Mouse (Mus musculus) olfactory bulb, adult 2 months (tissue): ENCODE data around the gene Wdsub1. TPM values are rescaled to one million over a fixed set of nuclear protein-coding genes. Genes with fewer than 3 reads are reported as not detected.

ENCODE experiments used
- H3K27ac ChIP-seq: fragments of 200-500 bp; 2 replicates; pipeline ENCODE4 v1.5.1; 2012; ENCODE audit warnings: low read depth, low read length; ENCODE audit not compliant: insufficient read depth
- H3K4me1 ChIP-seq: fragments of 200-500 bp; 2 replicates; pipeline ENCODE4 v1.6.1; 2012; ENCODE audit warnings: low read length; ENCODE audit not compliant: control insufficient read depth, insufficient read depth
- H3K4me3 ChIP-seq: fragments of 200-500 bp; 2 replicates; pipeline ENCODE4 v1.5.1; 2012; ENCODE audit warnings: mild to moderate bottlenecking, low read depth, low read length, moderate library complexity; ENCODE audit not compliant: insufficient read depth
- CTCF ChIP-seq: fragments of 200-500 bp; IDR thresholded peaks from 2 replicates; pipeline ENCODE4 v1.5.1; 2012; ENCODE audit warnings: low read depth, mild to moderate bottlenecking, low read length, moderate library complexity; ENCODE audit not compliant: insufficient read depth
- POLR2A ChIP-seq: fragments of 200-500 bp; IDR thresholded peaks from 2 replicates; pipeline ENCODE4 v1.6.1; 2012; ENCODE audit warnings: mild to moderate bottlenecking, low read depth, low read length, moderate library complexity; ENCODE audit not compliant: insufficient read depth
- WGBS: fragments of 180-500 bp; shearing (Covaris S2); methylation state at CpG from one replicate; pipeline ENCODE4 v1.1.7; 2018; 5-methylcytosine and 5-hydroxymethylcytosine counted together
- polyA plus RNA-seq: library from polyadenylated mRNA; stranded (reverse); fragments of >200 nt; gene quantifications from 2 replicates; pipeline ENCODE4 v1.2.4, GENCODE M21; 2012; ENCODE audit warnings: low replicate concordance; ENCODE audit not compliant: missing spikeins, insufficient read depth, insufficient read length

Wdsub1 gene
- polyA plus RNA-seq, 1 experiment, result not detected

DNA sequence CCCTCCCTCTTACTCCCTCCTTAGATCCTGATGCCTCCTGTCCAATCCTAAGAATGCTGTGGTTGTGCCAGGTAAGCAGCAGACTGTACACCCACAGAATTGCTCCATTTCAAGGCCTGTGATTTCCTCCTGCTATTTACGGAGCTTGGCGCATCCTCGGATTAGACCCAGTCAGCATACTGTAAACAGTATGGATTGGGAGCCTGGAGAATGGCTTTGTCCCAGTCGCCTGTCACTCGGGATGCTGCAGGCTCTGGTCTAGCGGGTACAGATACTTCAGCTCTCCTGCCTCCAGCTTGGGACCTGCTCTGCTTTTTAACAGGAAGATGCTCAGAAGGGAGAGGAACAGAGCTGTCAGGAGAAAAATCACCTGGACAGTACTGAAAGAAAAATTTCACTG, 63.0 kb downstream of the Wdsub1 start:
- 82% methylated on average over 6 of the region's 6 CpGs for WGBS
- Histone ChIP-seq H3K4me1 (peaks cover 8% of the 10 kb centered on the region; the same call in 1 of the 2 replicates), H3K27ac (no peak overlapping the region), H3K4me3 (no peak overlapping the region)
- TF ChIP-seq CTCF (no peak), POLR2A (no peak)

DNA sequence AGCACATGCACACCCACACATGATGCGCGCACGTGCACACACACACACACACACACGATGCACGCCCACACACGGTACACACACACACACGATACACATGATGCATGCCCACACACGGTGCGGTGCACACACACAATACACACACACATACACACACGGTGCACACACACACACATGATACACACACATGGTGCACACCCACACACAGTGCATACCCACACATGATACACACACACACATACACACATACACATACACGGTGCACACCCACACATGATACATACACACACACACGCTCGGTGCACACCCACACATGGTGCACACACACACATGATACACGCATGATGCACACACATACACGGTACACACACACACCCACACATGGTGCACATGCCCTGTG, 63.7 kb downstream of the Wdsub1 start:
- 97% methylated on average over 15 of the region's 15 CpGs for WGBS
- Histone ChIP-seq H3K4me1 (peaks cover 3% of the 10 kb centered on the region; the same call in 1 of the 2 replicates), H3K4me3 (no peak overlapping the region), H3K27ac (no peak overlapping the region)
- TF ChIP-seq POLR2A, result no peak
- TF ChIP-seq CTCF, result no peak

DNA sequence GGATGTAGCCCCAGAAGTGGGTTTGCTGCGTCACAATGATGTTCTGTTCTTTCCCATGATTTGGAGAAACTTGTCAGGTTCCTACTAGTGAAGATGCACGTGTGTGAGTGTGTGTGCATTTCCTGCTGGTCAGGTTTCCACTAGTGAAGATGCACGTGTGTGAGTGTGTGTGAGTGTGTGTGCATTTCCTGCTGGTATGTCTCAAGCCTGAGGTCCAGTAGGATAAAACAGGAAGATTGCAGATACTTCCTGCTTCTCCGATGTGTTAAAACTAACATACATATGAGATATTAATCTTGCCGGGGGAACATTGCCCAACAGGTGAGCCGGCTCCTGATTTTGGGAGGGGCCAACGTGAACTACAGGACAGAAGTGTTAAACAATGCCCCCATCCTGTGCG, 67.4 kb downstream of the Wdsub1 start:
- Histone ChIP-seq H3K27ac (no peak overlapping the region), H3K4me1 (peaks cover 8% of the 10 kb centered on the region), H3K4me3 (no peak overlapping the region)
- 95% methylated on average over 8 of the region's 8 CpGs for WGBS
- no peak for TF ChIP-seq POLR2A
- no peak for TF ChIP-seq CTCF

DNA sequence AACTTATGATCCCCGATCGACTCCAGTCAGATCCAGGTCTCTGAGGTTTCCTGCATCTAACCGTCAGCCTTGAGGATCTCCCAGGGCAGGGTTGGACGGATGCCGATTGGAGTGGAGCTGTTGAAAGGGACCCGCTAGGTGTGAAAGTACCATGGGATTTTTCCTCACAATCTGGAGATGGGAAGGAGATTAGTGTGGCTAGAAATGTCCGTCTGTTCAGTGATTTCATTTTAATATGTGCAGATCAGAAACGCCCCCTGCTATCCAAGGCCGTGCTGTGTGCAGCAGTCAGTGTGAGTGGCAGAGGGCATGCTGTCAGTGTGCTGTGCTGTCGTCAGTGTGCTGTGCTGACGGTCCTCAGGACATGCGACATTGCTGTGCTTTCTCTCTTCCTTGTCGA, 68.9 kb downstream of the Wdsub1 start:
- H3K27ac ChIP-seq, result no peak overlapping the region
- WGBS, result 93% methylated on average over 13 of the region's 13 CpGs
- TF ChIP-seq POLR2A, result no peak
- no peak for TF ChIP-seq CTCF
- H3K4me3 ChIP-seq, result no peak overlapping the region
- H3K4me1 ChIP-seq, result peaks cover 9% of the 10 kb centered on the region

DNA sequence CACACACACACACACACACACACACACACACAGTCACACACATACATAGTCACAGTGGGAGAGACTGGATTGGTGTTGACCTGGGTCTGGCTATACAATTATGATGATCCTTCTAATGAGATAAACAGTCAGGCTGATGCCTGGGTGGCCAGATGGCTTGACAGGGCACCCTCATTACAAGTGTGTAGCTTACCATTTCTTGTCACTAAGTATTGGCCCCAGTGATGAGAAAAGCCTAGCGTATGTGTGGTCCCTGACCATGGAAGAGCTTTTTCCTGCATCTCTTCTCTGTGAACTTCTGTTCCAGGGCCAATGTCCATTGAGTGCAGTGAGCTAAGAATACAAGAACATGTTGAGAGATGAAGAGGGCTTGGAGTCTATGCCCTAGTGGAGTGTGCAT, 69.8 kb downstream of the Wdsub1 start:
- H3K4me3 ChIP-seq, result no peak overlapping the region
- TF ChIP-seq CTCF (no peak), POLR2A (no peak)
- H3K4me1 ChIP-seq, result peaks cover 9% of the 10 kb centered on the region
- WGBS, result 92% methylated on average over 1 of the region's 1 CpGs
- H3K27ac ChIP-seq, result no peak overlapping the region

DNA sequence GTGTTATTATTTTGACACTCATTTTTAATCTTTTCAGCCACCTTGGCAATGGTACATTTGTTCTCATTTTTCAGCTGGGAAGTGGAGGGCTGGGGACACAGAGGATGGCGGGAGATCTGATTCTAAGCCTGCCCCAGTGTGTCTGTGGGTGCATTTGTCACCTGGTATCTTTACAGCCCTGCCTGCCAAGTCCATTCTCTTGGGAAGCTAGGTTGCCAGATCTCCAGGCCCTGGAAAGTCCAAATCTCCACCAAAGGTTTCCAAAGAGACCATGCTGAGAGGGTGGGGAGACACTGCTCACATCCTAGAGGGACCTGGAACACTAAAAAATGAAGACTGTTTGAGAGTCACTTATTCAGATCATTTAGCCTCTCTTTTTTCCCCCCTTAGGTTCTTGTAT, 71.1 kb downstream of the Wdsub1 start:
- H3K4me3 ChIP-seq, result no peak overlapping the region
- H3K4me1 ChIP-seq, result peaks cover 9% of the 10 kb centered on the region
- no peak overlapping the region for H3K27ac ChIP-seq
- 73% methylated on average over 1 of the region's 1 CpGs for WGBS
- TF ChIP-seq CTCF (no peak), POLR2A (no peak)

DNA sequence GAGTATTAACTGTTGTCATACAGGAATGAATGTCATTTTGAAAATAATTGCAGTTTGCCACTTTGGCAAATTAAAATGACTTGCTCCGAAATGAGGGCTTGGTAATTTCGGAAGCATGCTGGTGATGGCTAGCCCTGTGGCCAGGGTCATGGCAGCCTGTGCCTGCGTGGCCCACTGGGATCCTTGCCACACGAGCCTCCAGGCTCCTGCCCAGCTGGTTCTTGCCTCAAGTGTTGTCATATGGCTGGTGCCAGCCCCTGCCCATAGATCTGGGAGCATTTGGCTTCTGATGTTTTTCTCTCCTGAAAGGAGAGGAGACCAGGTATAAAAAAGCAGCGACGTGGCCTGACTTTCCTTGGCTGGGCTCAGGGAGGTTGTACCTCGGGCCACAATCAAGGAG, 72.4 kb downstream of the Wdsub1 start:
- no peak overlapping the region for H3K4me3 ChIP-seq
- no peak overlapping the region for H3K27ac ChIP-seq
- no peak for TF ChIP-seq POLR2A
- TF ChIP-seq CTCF, result no peak
- WGBS, result 74% methylated on average over 7 of the region's 7 CpGs
- H3K4me1 ChIP-seq, result peaks cover 9% of the 10 kb centered on the region

DNA sequence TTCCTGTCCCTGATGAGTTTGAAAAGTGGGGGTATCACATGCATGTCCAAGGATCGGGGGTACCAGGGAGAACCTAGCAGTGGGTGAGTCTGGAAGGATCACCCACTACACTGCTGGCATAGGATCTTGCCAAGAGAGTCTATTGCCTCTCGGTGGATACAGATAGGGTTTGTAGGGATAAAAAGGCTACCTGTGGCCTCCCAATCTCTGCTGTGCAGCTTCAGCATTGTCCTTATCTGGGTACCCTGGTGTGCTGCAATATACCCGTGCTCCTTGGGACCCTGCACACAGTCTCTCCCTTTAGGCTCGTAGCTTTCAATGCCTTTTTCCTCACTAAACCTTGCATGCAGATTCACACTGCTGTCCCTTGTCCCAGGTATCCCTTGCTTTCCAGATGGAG, 73.8 kb downstream of the Wdsub1 start:
- no peak overlapping the region for H3K27ac ChIP-seq
- 93% methylated on average over 4 of the region's 4 CpGs for WGBS
- peaks cover 9% of the 10 kb centered on the region for H3K4me1 ChIP-seq
- no peak for TF ChIP-seq POLR2A
- TF ChIP-seq CTCF, result no peak
- H3K4me3 ChIP-seq, result no peak overlapping the region

DNA sequence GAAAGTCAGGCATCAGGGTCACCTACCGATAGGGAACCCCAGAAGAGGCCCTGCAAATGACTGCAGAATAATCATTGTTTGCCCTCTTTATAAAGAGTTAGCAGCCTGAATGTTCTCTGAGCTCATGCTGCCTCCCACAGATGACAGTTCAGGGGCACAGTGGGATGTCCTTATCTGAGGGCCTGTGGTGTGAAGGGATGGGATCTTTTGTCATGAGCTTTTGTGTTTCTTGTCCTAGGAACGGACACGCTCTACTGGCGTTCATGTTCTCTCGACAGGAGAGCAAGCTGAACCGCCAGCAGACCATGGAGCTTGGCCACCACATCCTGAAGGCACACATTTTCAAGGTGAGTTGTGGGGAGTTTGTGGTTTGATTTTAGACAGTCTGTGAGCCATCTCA, 76.4 kb downstream of the Wdsub1 start:
- H3K27ac ChIP-seq, result no peak overlapping the region
- 91% methylated on average over 6 of the region's 6 CpGs for WGBS
- peaks cover 9% of the 10 kb centered on the region for H3K4me1 ChIP-seq
- no peak for TF ChIP-seq CTCF
- no peak for TF ChIP-seq POLR2A
- no peak overlapping the region for H3K4me3 ChIP-seq

DNA sequence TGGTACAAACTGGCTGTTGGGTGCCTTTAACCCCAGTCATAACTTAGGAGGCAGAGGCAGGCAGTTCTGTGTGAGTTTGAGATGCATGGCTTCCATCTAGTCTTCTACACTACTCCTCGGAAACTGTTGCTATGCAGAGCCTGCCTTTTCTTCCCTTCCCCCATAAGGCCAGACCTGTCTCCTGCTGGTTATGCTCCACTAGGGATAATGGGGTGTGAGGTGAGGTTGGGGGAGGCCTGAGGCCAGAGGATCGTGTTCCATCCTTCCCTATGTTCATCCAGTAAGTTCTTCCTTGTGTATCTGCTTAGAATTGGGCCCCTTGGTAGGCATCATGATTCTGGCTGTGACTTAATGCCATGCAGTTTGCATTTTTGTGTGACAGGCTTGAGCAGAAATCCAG, 76.8 kb downstream of the Wdsub1 start:
- WGBS, result 85% methylated on average over 2 of the region's 2 CpGs
- no peak overlapping the region for H3K4me3 ChIP-seq
- H3K4me1 ChIP-seq, result peaks cover 6% of the 10 kb centered on the region
- TF ChIP-seq CTCF (no peak), POLR2A (no peak)
- no peak overlapping the region for H3K27ac ChIP-seq
